Comparison of ENCODE assay signal across 8 mouse cellular contexts in the genomic region with DNA sequence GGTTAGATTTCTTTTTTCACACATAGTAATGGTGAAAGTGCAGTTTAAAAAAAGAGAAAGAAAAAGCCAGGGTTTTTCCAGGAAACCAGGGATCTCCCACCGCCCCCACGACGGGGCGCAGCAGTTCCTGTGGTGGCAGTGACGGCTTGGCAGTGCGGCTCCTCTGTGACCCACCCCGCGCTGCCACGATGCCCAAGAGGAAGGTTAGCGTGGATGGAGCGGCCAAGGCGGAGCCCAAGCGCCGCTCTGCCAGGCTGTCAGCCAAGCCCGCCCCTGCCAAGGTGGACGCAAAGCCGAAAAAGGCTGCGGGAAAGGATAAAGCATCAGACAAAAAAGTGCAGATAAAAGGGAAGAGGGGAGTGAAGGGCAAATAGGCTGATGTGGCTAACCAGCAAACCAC. TPM values are rescaled to one million over a fixed set of nuclear protein-coding genes. Genes with fewer than 3 reads are reported as not detected.
DNase-seq lines count a peak whose midpoint lies in the region; ATAC-seq lines count a peak whose summit lies in the region.

No protein-coding gene starts in this region.

- 0 out of 2 replicates have a peak, but pooled peaks cover 4% of the 10 kb centered on the region for H3K27me3 ChIP-seq in embryonic facial prominence, embryonic 15.5 days
- H3K27me3 ChIP-seq in kidney, embryonic 14.5 days (ENCODE audit: control insufficient read depth, insufficient read depth, low read length): no peaks in the 10 kb centered on the region
- H3K27me3 ChIP-seq in midbrain, embryonic 15.5 days (replicated peaks): no peaks in the 10 kb centered on the region

- no peak overlapping the region for H3K27ac ChIP-seq in embryonic facial prominence, embryonic 15.5 days (replicated peaks)
- no peak overlapping the region for H3K27ac ChIP-seq in kidney, embryonic 14.5 days (ENCODE audit: low read depth, low read length)
- H3K27ac ChIP-seq in midbrain, embryonic 15.5 days: no peak overlapping the region

- no peaks in the 10 kb centered on the region for H3K36me3 ChIP-seq in embryonic facial prominence, embryonic 15.5 days
- H3K36me3 ChIP-seq in kidney, embryonic 14.5 days (ENCODE audit: control insufficient read depth, insufficient read depth, low read length): no peaks in the 10 kb centered on the region
- no peaks in the 10 kb centered on the region for H3K36me3 ChIP-seq in midbrain, embryonic 15.5 days (replicated peaks)

- H3K9ac ChIP-seq in embryonic facial prominence, embryonic 15.5 days: no peak overlapping the region
- peak overlapping the region; percentile 44; the same call in 1 of the 2 replicates for H3K9ac ChIP-seq in kidney, embryonic 14.5 days (ENCODE audit: low read depth, low read length)
- peak overlapping the region; percentile 46 for H3K9ac ChIP-seq in midbrain, embryonic 15.5 days

- peak overlapping the region; percentile 38 for H3K4me3 ChIP-seq in embryonic facial prominence, embryonic 15.5 days (replicated peaks)
- peak overlapping the region; percentile 34 for H3K4me3 ChIP-seq in kidney, embryonic 14.5 days (ENCODE audit: low read length)
- H3K4me3 ChIP-seq in midbrain, embryonic 15.5 days: peak overlapping the region; percentile 39

- peak; percentile 52 for DNase-seq in kidney, adult 18-20 months
- DNase-seq in kidney, adult 11 months: no peak
- DNase-seq in adrenal gland, postnatal 25 days: peak; percentile 14
- no peak for DNase-seq in c-Kit-positive CD71-positive TER-119-positive erythroid progenitor cells, embryonic 14.5 days (ENCODE audit: low spot score)
- no peak for DNase-seq in layer of hippocampus, adult 8-10 months (ENCODE audit: low spot score in 2 of 2)

- WGBS in embryonic facial prominence, embryonic 15.5 days: 1% methylated on average over 18 of the region's 18 CpGs
- 7% methylated on average over 18 of the region's 18 CpGs for WGBS in kidney, embryonic 14.5 days
- WGBS in midbrain, embryonic 15.5 days: under 1% methylated on average over 18 of the region's 18 CpGs

- H3K9me3 ChIP-seq in embryonic facial prominence, embryonic 15.5 days (replicated peaks): no peaks in the 10 kb centered on the region
- no peaks in the 10 kb centered on the region for H3K9me3 ChIP-seq in kidney, embryonic 14.5 days (ENCODE audit: control insufficient read depth, low read length)
- H3K9me3 ChIP-seq in midbrain, embryonic 15.5 days: no peaks in the 10 kb centered on the region

- no peak for ATAC-seq in embryonic facial prominence, embryonic 15.5 days (ENCODE audit: insufficient number of reproducible peaks, low FRiP score, low TSS enrichment, low read depth)
- ATAC-seq in kidney, embryonic 14.5 days (ENCODE audit: low FRiP score, low TSS enrichment): no peak
- peak; percentile 71 for ATAC-seq in midbrain, embryonic 15.5 days (replicated peaks)

- H3K4me1 ChIP-seq in embryonic facial prominence, embryonic 15.5 days: peaks cover 4% of the 10 kb centered on the region; the same call in 1 of the 2 replicates
- peaks cover 5% of the 10 kb centered on the region for H3K4me1 ChIP-seq in kidney, embryonic 14.5 days (ENCODE audit: control insufficient read depth, insufficient read depth, low read length)
- peaks cover 6% of the 10 kb centered on the region for H3K4me1 ChIP-seq in midbrain, embryonic 15.5 days

- H3K4me2 ChIP-seq in embryonic facial prominence, embryonic 15.5 days (replicated peaks): peak overlapping the region; percentile 59
- H3K4me2 ChIP-seq in kidney, embryonic 14.5 days (replicated peaks; ENCODE audit: low read depth, low read length): peak overlapping the region; percentile 64
- peak overlapping the region; percentile 72 for H3K4me2 ChIP-seq in midbrain, embryonic 15.5 days

RNA-seq across cellular contexts. Expression of gene Plch1, which starts 6.0 kb away (rescaled TPM):
- not detected in 2 replicates for total RNA-seq in adrenal gland, postnatal 25 days (2021)
- 2.4 and 2.7 TPM in 2 replicates for polyA plus RNA-seq in embryonic facial prominence, embryonic 15.5 days (2015; fragmentation: Nextera tagmentation; extraction: Ambion mirVana)
- polyA plus RNA-seq in kidney, embryonic 14.5 days (2014; fragmentation: Nextera tagmentation; extraction: Ambion mirVana): 11.2 and 20.4 TPM in 2 replicates
- 9.9 and 11.0 TPM in 2 replicates for polyA plus RNA-seq in midbrain, embryonic 15.5 days (2015; fragmentation: Nextera tagmentation; extraction: Ambion mirVana)
- total RNA-seq in layer of hippocampus, adult 8-10 months (2022): 1 to 10 TPM; 5.5 to 8.3 (median 7.0) TPM

RNA-seq across cellular contexts. Expression of gene E130311K13Rik, which starts 24.0 kb away (rescaled TPM):
- total RNA-seq in adrenal gland, postnatal 25 days (2021): 13.2 and 17.4 TPM in 2 replicates
- polyA plus RNA-seq in embryonic facial prominence, embryonic 15.5 days (2015; fragmentation: Nextera tagmentation; extraction: Ambion mirVana): 9.6 and 9.9 TPM in 2 replicates
- 5.1 and 5.7 TPM in 2 replicates for polyA plus RNA-seq in kidney, embryonic 14.5 days (2014; fragmentation: Nextera tagmentation; extraction: Ambion mirVana)
- 5.7 and 7.8 TPM in 2 replicates for polyA plus RNA-seq in midbrain, embryonic 15.5 days (2015; fragmentation: Nextera tagmentation; extraction: Ambion mirVana)
- 10 to 100 TPM; 13.1 to 14.4 (median 13.5) TPM for total RNA-seq in layer of hippocampus, adult 8-10 months (2022)

RNA-seq across cellular contexts. Expression of gene Slc33a1, which starts 59.3 kb away (rescaled TPM):
- total RNA-seq in adrenal gland, postnatal 25 days (2021): 32.9 and 36.9 TPM in 2 replicates
- 14.7 and 17.1 TPM in 2 replicates for polyA plus RNA-seq in embryonic facial prominence, embryonic 15.5 days (2015; fragmentation: Nextera tagmentation; extraction: Ambion mirVana)
- 14.3 and 22.1 TPM in 2 replicates for polyA plus RNA-seq in kidney, embryonic 14.5 days (2014; fragmentation: Nextera tagmentation; extraction: Ambion mirVana)
- polyA plus RNA-seq in midbrain, embryonic 15.5 days (2015; fragmentation: Nextera tagmentation; extraction: Ambion mirVana): 18.6 and 19.6 TPM in 2 replicates
- total RNA-seq in layer of hippocampus, adult 8-10 months (2022): 10 to 100 TPM; 26.2 to 31.3 (median 30.0) TPM

Comparison
In these comparisons a context has a peak if more than half of its experiments do, and no peak if none do; other contexts are left out.
1. DNase-seq: peak in kidney, adult 18-20 months (single experiment) and adrenal gland, postnatal 25 days (single experiment); none in kidney, adult 11 months (single experiment), c-Kit-positive CD71-positive TER-119-positive erythroid progenitor cells, embryonic 14.5 days (single experiment) and layer of hippocampus, adult 8-10 months (0 of 2).
2. Peak in every context shown above with its lines, with median percentiles within 50 percentile points of each other: H3K4me2 ChIP-seq and H3K4me3 ChIP-seq.